Mouse (Mus musculus) limb, embryonic 10.5 days (tissue): ENCODE results near the gene Ccdc148. TPM values are rescaled to one million over a fixed set of nuclear protein-coding genes. Genes with fewer than 3 reads are reported as not detected.

Source experiments
- polyA plus RNA-seq: library from polyadenylated mRNA; unstranded; fragments of >200 nt; fragmentation: Nextera tagmentation; extraction: Ambion mirVana; gene quantifications from 2 replicates; pipeline ENCODE4 v1.2.1, GENCODE M21; 2016

Gene Ccdc148
- polyA plus RNA-seq, 1 experiment from 2014 or later = 0.70 TPM

Other genes with a start within 250 kb of the Ccdc148 start
- 12.4 and 15.0 TPM in 2 replicates for gene Pkp4, start 167 bp upstream of the Ccdc148 start, polyA plus RNA-seq